Mouse (Mus musculus) gastrocnemius, adult 8-10 months (tissue): ENCODE data around the gene Dcst1. TPM values are rescaled to one million over a fixed set of nuclear protein-coding genes. Genes with fewer than 3 reads are reported as not detected.

ENCODE experiments used
- DNase-seq, 2 experiments: peaks; one replicate each; pipeline ENCODE4 v3.0.0; 2022; ENCODE audit warnings: low spot score in 2 of 2
- total RNA-seq, 4 experiments: library from RNA; stranded (reverse); gene quantifications; 2 replicates each; pipeline ENCODE4 v1.2.4; 2022

The Dcst1 gene
- total RNA-seq, 4 experiments from 2014 or later = not detected

DNA sequence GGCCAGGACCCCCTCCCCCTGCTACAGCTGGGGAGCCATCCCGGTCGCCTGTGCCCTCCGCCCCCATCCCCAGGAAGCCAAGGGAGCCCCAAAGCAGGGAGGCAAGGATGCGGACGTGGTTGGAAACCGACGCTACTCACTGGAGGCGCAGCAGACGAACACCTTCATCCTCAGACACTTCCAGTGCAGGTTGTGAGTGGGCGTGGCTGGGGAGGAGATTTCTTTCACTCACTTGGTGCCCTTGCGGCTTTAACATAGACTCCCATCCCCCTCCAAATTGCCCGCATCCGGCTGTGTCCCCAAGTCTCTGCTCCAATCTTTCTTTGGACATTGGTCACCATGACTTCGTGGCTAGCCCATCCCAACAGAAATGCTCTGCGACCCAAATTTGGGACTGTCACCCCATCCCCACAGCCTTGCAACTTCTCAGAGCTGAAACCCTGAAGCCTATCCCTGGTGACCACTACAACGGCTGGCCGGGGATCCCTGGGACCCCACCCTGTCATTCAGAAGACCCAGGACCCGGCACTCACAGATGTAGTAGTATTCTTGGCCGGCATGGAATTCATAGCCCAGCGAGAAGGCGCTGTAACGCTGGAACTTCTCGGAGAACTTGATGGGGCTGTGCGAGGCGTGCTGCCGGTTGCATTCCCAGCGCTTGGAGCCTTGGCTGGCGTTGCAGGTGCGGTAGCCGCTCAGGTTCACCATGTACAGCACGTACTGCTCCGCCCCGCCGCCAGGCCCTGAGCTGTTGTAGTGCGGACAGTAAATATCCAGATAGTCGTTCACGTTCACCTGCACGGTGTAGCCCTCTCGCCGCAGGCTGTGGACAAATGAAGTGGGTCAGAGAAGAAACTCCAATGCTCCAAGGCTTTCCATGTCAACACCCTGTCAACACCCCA lies 48.9 kb downstream of the Dcst1 start:
- DNase-seq = no peak

DNA sequence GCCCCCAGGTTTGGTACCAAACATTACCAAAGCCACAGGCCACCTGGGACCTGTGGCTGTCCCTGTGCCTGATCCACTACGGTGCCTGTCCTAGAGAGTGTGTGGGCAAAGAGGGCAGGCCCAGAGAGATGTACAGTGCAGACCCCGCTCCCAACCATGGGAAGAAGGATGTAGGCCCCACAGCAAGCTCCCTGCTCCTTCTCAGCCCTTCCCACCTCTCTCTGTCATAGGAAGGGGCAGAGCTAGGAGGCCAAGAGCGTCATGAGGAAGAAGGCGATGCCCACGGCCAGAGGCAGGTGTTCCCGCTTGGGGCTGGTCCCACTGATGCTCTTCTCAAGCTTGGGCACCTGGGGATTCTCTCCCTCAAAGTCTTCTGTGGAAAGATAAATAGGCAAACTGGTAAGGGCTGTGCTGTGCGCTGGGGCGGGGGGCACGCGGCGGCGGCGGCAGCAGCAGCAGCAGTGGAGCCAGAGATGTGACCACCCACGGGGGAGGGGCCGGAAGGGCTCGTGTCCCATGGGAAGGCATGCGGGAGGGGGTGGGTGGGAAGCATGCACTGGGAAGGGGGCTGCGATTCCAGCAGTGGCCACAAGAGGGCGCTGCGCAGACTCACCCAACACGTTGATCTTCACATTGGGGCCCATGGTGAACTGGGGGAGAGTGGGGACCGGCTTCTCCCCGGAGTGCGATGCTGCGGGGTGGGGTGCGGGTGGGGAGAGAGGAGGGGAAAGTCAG lies 49.7 kb downstream of the Dcst1 start:
- DNase-seq = peak; percentile 61 to 73

DNA sequence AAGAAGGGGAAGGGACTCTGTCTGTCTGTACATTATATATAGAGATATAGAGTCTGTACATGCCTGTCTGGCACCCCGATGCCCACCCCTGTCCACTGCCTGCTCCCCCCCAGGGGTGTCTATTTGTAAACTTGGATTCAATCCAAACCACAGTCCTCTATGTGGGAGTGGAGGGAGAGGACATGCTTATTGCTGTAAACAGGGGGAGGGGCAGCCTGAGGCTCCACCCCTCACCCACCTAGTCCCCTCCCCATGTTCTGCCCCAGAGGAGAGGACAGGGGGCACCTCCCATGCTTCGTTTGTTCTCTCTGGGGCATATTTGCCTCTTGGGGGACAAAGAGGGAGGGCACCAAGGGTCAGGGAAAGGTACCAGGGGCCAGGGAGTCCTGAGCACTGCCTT lies 50.3 kb downstream of the Dcst1 start:
- no peak for DNase-seq

DNA sequence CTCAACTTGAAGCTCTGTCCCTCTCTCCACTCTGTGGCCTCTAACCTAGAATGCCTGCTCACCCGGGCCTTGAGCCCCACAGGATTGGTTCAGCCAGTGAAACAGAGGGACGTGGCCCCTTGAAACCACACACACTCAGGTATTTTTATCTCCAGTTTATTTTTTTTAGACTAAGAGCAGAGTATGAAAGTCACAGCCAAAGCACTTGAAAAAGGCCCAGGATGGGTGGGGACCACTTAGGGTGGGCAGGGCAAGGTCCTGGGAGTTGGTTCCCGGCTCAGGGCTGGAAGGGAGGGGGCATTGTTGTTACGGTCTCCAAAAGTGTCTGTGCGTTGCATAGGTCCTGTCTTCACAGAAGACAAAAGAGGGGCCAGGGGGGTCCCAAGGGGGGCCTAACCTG lies 50.7 kb downstream of the Dcst1 start:
- no peak for DNase-seq

DNA sequence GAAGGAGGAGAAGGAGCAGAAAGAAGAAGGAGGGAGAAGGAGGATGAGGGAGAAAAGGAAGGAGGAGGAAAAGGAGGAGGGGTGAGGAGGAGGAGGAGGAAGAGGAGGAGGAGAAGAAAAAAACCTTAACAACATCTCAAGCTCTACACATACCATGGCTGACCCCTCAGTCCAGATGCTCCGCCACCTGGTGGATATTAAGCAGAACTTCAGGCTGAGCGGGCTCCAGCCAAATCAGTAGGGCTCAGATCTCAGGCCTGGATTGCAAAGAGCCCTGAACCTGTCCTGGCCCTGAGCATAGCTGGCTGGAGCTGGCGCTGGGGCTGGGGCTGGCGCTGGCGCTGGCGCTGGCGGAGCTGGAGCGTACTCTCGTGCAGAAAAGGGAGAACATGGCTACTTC lies 57.0 kb downstream of the Dcst1 start:
- DNase-seq = peak in 1 of 2 experiments; percentile 46

DNA sequence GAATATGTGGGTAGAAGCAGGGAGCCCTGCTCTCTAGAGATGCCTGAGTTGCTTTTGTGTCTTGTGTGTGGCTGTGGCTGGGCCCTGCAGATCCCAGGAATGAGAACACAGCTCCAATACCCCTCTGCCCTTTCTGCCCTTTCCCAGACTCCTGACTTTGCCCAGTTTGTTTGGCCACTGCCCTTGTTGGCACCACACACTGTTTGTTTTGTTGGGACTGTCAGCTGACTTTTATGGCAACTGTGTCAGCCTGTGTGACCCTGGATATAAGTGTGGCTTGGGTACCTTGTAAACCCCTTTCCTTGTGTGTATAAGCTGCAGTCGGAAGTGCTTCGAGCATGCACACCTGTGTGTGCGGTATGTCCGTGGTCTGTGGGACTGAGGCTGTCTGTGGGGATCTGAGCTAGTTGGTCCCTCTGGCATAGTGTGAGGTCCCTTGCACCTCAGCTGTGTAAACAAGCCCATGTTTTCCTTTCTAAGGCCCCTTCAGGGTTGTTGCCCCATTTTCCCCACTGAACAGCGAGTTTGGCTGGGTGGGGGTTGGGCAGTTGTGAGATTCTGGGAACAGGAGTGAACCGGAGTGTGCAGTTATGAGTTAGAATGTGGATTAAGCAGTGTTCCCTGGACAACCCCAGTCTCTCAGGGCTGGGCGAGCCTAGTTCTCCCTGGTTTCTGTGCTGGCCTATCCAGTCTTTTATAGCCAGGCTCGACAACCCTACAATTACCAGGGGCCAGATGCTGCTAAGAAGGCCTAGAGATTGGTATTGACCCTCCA lies 59.3 kb downstream of the Dcst1 start:
- DNase-seq = no peak

DNA sequence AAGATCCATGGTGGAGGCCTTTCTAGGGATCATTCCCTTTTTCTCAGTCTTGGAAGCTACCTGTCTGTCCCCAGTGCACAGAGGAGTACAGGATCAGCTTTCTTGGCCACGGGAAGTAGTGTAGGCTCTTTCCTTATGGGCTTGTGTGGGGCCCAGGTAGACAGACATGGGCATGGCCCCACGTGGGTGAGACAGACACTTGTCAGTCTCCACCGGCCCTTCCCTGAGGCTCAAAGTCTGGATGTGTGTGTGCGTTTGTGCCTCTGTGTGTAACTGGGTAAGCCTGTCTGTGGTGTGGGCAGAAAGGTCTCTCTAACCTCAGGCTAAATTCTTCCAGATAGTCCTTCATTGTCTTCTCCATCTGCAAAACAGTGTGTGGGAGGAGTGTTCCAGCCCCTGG lies 59.9 kb downstream of the Dcst1 start:
- no peak for DNase-seq

DNA sequence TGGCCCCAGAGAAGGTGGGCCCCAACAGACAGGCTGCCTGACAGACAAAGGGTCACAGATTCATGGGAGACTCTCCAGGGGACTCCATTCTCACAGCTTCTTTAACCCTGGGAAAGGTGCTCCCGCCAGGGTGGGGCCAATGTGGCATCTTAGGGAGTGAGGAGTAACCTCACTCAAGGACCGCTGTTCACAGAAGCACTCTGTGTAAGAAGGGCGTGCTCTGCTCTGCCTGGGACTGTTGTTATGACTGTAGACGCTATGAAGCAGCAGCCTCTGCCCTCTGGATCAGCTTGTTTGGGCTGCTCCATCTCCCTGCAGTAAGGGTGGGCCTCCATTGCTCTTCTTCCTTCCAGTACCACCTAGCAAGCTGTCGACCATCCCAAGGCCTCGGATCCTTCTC lies 60.6 kb downstream of the Dcst1 start:
- DNase-seq = no peak

DNA sequence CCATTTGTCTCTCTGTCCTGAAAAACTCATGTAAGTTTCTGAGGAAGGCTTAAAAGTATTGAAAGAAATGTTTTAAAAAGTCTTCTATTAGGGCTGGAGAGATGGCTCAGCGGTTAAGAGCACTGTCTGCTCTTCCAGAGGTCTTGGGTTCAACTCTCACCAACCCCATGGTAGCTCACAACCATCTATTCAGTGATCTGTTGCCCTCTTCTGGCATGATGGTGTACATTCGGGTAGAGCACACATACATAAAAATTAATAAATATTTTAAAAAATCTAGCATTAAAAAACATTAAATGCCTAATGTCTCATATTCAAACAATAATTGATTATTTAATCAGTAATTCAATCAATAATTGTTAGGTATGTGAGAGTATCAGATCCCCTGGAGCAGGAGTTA lies 64.5 kb downstream of the Dcst1 start:
- DNase-seq = no peak

Other genes starting within 250 kb of the Dcst1 start
- under 1 TPM in 1 of 4 experiments, not detected in 3; 0.11 TPM for gene Pklr, start 229.1 kb downstream of the Dcst1 start, total RNA-seq
- gene Hcn3, start 205.1 kb downstream of the Dcst1 start, total RNA-seq = under 1 TPM in 3 of 4 experiments, not detected in 1; 0.44 to 0.68 (median 0.51) TPM
- gene Clk2, start 200.5 kb downstream of the Dcst1 start, total RNA-seq = 10 to 100 TPM; 13.6 to 21.5 (median 15.1) TPM
- gene Scamp3, start 187.8 kb downstream of the Dcst1 start, total RNA-seq = 10 to 100 TPM; 35.7 to 40.0 (median 37.3) TPM
- gene Fam189b, start 182.1 kb downstream of the Dcst1 start, total RNA-seq = 10 to 100 TPM; 19.2 to 22.6 (median 20.3) TPM
- gene Gba, start 162.3 kb downstream of the Dcst1 start, total RNA-seq = 10 to 100 TPM; 14.4 to 21.5 (median 19.2) TPM
- gene Thbs3, start 150.1 kb downstream of the Dcst1 start, total RNA-seq = 1 to 10 TPM; 1.8 to 6.1 (median 3.4) TPM
- 10 to 100 TPM; 32.0 to 44.5 (median 38.3) TPM for gene Mtx1, start 138.2 kb downstream of the Dcst1 start, total RNA-seq
- 1 to 10 TPM in 1 of 4 experiments, under 1 TPM in 3; 0.24 to 1.0 (median 0.52) TPM for gene Muc1, start 136.2 kb downstream of the Dcst1 start, total RNA-seq
- gene Krtcap2, start 119.3 kb downstream of the Dcst1 start, total RNA-seq = 10 to 100 TPM; 64.7 to 88.3 (median 74.6) TPM
- gene Trim46, start 118.9 kb downstream of the Dcst1 start, total RNA-seq = under 1 TPM; 0.10 to 0.45 (median 0.11) TPM
- gene Dpm3, start 105.9 kb downstream of the Dcst1 start, total RNA-seq = 10 to 100 TPM; 15.9 to 28.8 (median 19.6) TPM
- 1 to 10 TPM; 6.3 to 9.0 (median 7.7) TPM for gene Slc50a1, start 94.7 kb downstream of the Dcst1 start, total RNA-seq
- gene Efna1, start 84.1 kb downstream of the Dcst1 start, total RNA-seq = 10 to 100 TPM in 1 of 4 experiments, 1 to 10 TPM in 3; 8.7 to 10.8 (median 8.8) TPM
- gene Efna3, start 42.3 kb downstream of the Dcst1 start, total RNA-seq = not detected
- gene Efna4, start 27.2 kb downstream of the Dcst1 start, total RNA-seq = not detected
- gene Adam15, start 15.3 kb downstream of the Dcst1 start, total RNA-seq = 10 to 100 TPM; 13.0 to 17.0 (median 16.4) TPM
- under 1 TPM in 1 of 4 experiments, not detected in 3; 0.13 TPM for gene Dcst2, start 3.3 kb downstream of the Dcst1 start, total RNA-seq
- 10 to 100 TPM; 24.0 to 29.5 (median 27.7) TPM for gene Zbtb7b, start 29.5 kb upstream of the Dcst1 start, total RNA-seq
- 1 to 10 TPM in 1 of 4 experiments, not detected in 3; 2.8 TPM for gene Lenep, start 37.5 kb upstream of the Dcst1 start, total RNA-seq
- gene Flad1, start 46.6 kb upstream of the Dcst1 start, total RNA-seq = 10 to 100 TPM; 37.8 to 46.1 (median 41.6) TPM
- 1 to 10 TPM; 2.3 to 3.4 (median 2.6) TPM for gene Cks1b, start 53.1 kb upstream of the Dcst1 start, total RNA-seq
- 10 to 100 TPM; 14.1 to 20.6 (median 17.7) TPM for gene Shc1, start 53.2 kb upstream of the Dcst1 start, total RNA-seq
- gene Pygo2, start 65.0 kb upstream of the Dcst1 start, total RNA-seq = 10 to 100 TPM in 3 of 4 experiments, 1 to 10 TPM in 1; 9.2 to 12.3 (median 10.1) TPM
- gene Pbxip1, start 71.5 kb upstream of the Dcst1 start, total RNA-seq = 100 to 1,000 TPM; 248 to 302 (median 260) TPM
- gene Pmvk, start 89.3 kb upstream of the Dcst1 start, total RNA-seq = 1 to 10 TPM; 4.8 to 8.6 (median 6.6) TPM
- gene Kcnn3, start 154.9 kb upstream of the Dcst1 start, total RNA-seq = 1 to 10 TPM; 1.3 to 2.3 (median 1.8) TPM